Mouse (Mus musculus) MEL (cell line): ENCODE results near the gene Slc25a26. TPM values are rescaled to one million over a fixed set of nuclear protein-coding genes. Genes with fewer than 3 reads are reported as not detected.

Experiments
- DNase-seq: peaks from one replicate; pipeline ENCODE4 v3.0.0; 2011; ENCODE audit warnings: low read depth, low spot score
- H3K27ac ChIP-seq: 2 replicates; pipeline ENCODE4 v1.5.1; 2012; ENCODE audit warnings: low read depth, mild to moderate bottlenecking, control low read depth, low read length, moderate library complexity; ENCODE audit not compliant: control insufficient read depth
- H3K27me3 ChIP-seq, 2 experiments: fragments of 150-350 bp in 1 of 2; sonication (generic) in 1 of 2; 2 replicates each; pipeline ENCODE4 v1.6.1; 2012; ENCODE audit warnings: low read length in 2 of 2, mild to moderate bottlenecking in 2 of 2, improper control_type of control experiment in 1 of 2, moderate library complexity in 1 of 2; ENCODE audit not compliant: insufficient read depth in 2 of 2, control insufficient read depth in 1 of 2
- H3K36me3 ChIP-seq, 2 experiments: 2 replicates each; pipeline ENCODE4 v1.6.1; 2012 to 2014; ENCODE audit warnings: low read length in 2 of 2, improper control_type of control experiment in 1 of 2, inconsistent platforms in 1 of 2, mild to moderate bottlenecking in 1 of 2; ENCODE audit not compliant: insufficient read depth in 2 of 2, control insufficient read depth in 1 of 2
- H3K4me1 ChIP-seq, 2 experiments: fragments of 150-350 bp in 1 of 2; sonication (generic) in 1 of 2; 2 replicates each; pipeline ENCODE4 v1.6.1; 2012; ENCODE audit warnings: low read length in 2 of 2, improper control_type of control experiment in 1 of 2, mild to moderate bottlenecking in 1 of 2; ENCODE audit not compliant: insufficient read depth in 2 of 2, control insufficient read depth in 1 of 2
- H3K4me3 ChIP-seq, 2 experiments: fragments of 150-350 bp in 1 of 2; sonication (generic) in 1 of 2; 2 replicates each; pipeline ENCODE4 v1.5.1; 2012; ENCODE audit warnings: low read depth in 2 of 2, low read length in 2 of 2, mild to moderate bottlenecking in 2 of 2, moderate library complexity in 2 of 2, control low read depth in 1 of 2, improper control_type of control experiment in 1 of 2; ENCODE audit not compliant: control insufficient read depth in 1 of 2, insufficient read depth in 1 of 2
- H3K79me2 ChIP-seq: 2 replicates; pipeline ENCODE4 v1.6.1; 2012; ENCODE audit warnings: mild to moderate bottlenecking, low read length, moderate library complexity; ENCODE audit not compliant: control insufficient read depth, poor library complexity, insufficient read depth
- H3K9ac ChIP-seq: 2 replicates; pipeline ENCODE4 v1.6.1; 2012; ENCODE audit warnings: low read depth, mild to moderate bottlenecking, control low read depth, low read length, moderate library complexity; ENCODE audit not compliant: control insufficient read depth, poor library complexity, severe bottlenecking
- H3K9me3 ChIP-seq: fragments of 150-350 bp; sonication (generic); replicated peaks from 2 replicates; pipeline ENCODE4 v1.6.1; 2012; ENCODE audit warnings: mild to moderate bottlenecking, low read length, improper control_type of control experiment, moderate library complexity; ENCODE audit not compliant: insufficient read depth
- CHD2 ChIP-seq: IDR thresholded peaks from 2 replicates; pipeline ENCODE4 v1.6.1; 2011; ENCODE audit warnings: low read length, improper control_type of control experiment
- CTCF ChIP-seq, 3 experiments: IDR thresholded peaks in 2 of 3; conservative IDR thresholded peaks in 1 of 3; 2 replicates each; pipeline ENCODE4 v1.5.1; 2011 to 2012; ENCODE audit warnings: low read length in 3 of 3, low read depth in 2 of 3, mild to moderate bottlenecking in 2 of 3, improper control_type of control experiment in 1 of 3, inconsistent platforms in 1 of 3, mixed read lengths in 1 of 3, moderate library complexity in 1 of 3; ENCODE audit not compliant: control insufficient read depth in 1 of 3, insufficient read depth in 1 of 3, poor library complexity in 1 of 3, severe bottlenecking in 1 of 3
- E2F4 ChIP-seq: IDR thresholded peaks from 2 replicates; pipeline ENCODE4 v1.6.1; 2011; ENCODE audit warnings: low read depth, low read length, improper control_type of control experiment, borderline replicate concordance
- ELF1 ChIP-seq: IDR thresholded peaks from 2 replicates; pipeline ENCODE4 v1.6.1; 2014; ENCODE audit warnings: low read depth, mild to moderate bottlenecking, inconsistent platforms, low read length, improper control_type of control experiment, moderate library complexity
- EP300 ChIP-seq, 2 experiments: IDR thresholded peaks; 2 replicates each; pipeline ENCODE4 v1.6.1; 2011; ENCODE audit warnings: improper control_type of control experiment in 2 of 2, low read length in 2 of 2, low read depth in 1 of 2, mild to moderate bottlenecking in 1 of 2
- GABPA ChIP-seq: IDR thresholded peaks from 2 replicates; pipeline ENCODE4 v1.6.1; 2012; ENCODE audit warnings: low read depth, mild to moderate bottlenecking, inconsistent platforms, low read length, improper control_type of control experiment, moderate library complexity
- GATA1 ChIP-seq: IDR thresholded peaks from 2 replicates; pipeline ENCODE4 v1.6.1; 2011; ENCODE audit warnings: low read depth, low read length, improper control_type of control experiment
- KAT2A ChIP-seq: conservative IDR thresholded peaks from 2 replicates; pipeline ENCODE4 v1.6.1; 2012; ENCODE audit warnings: low read depth, low read length, improper control_type of control experiment, inconsistent platforms
- MAFK ChIP-seq: IDR thresholded peaks from 2 replicates; pipeline ENCODE4 v1.6.1; 2011; ENCODE audit warnings: low read depth, mild to moderate bottlenecking, low read length, improper control_type of control experiment, borderline replicate concordance
- MAX ChIP-seq: IDR thresholded peaks from 2 replicates; pipeline ENCODE4 v1.6.1; 2011; ENCODE audit warnings: low read length, improper control_type of control experiment
- MAZ ChIP-seq: IDR thresholded peaks from 2 replicates; pipeline ENCODE4 v1.6.1; 2012; ENCODE audit warnings: low read depth, mild to moderate bottlenecking, inconsistent platforms, low read length, improper control_type of control experiment
- MEF2A ChIP-seq: IDR thresholded peaks from 2 replicates; pipeline ENCODE4 v1.6.1; 2014; ENCODE audit warnings: low read depth, mild to moderate bottlenecking, inconsistent platforms, low read length, improper control_type of control experiment; ENCODE audit not compliant: poor library complexity, insufficient replicate concordance, severe bottlenecking; ENCODE audit errors: extremely low read depth
- MXI1 ChIP-seq: IDR thresholded peaks from 2 replicates; pipeline ENCODE4 v1.6.1; 2011; ENCODE audit warnings: mild to moderate bottlenecking, low read depth, low read length, improper control_type of control experiment
- MYC ChIP-seq: IDR thresholded peaks from 2 replicates; pipeline ENCODE4 v1.6.1; 2011; ENCODE audit warnings: low read depth, mild to moderate bottlenecking, low read length, improper control_type of control experiment, moderate library complexity
- NELFE ChIP-seq: IDR thresholded peaks from 2 replicates; pipeline ENCODE4 v1.6.1; 2011; ENCODE audit warnings: low read depth, low read length, improper control_type of control experiment
- POLR2AphosphoS2 ChIP-seq: IDR thresholded peaks from 2 replicates; pipeline ENCODE4 v1.6.1; 2011; ENCODE audit warnings: low read length, improper control_type of control experiment
- POLR2AphosphoS5 ChIP-seq: IDR thresholded peaks from 2 replicates; pipeline ENCODE4 v1.6.1; 2012; ENCODE audit warnings: low read depth, borderline replicate concordance, mild to moderate bottlenecking, inconsistent platforms, low read length, moderate library complexity, mixed read lengths
- RAD21 ChIP-seq: IDR thresholded peaks from 2 replicates; pipeline ENCODE4 v1.6.1; 2011; ENCODE audit warnings: mild to moderate bottlenecking, low read depth, low read length, improper control_type of control experiment
- RCOR1 ChIP-seq: IDR thresholded peaks from 2 replicates; pipeline ENCODE4 v1.6.1; 2012; ENCODE audit warnings: low read depth, mild to moderate bottlenecking, inconsistent platforms, low read length, improper control_type of control experiment
- SIN3A ChIP-seq: IDR thresholded peaks from 2 replicates; pipeline ENCODE4 v1.6.1; 2012; ENCODE audit warnings: low read length, improper control_type of control experiment, inconsistent platforms
- TAL1 ChIP-seq: IDR thresholded peaks from 2 replicates; pipeline ENCODE4 v1.6.1; 2012; ENCODE audit warnings: mild to moderate bottlenecking, inconsistent platforms, low read length, moderate library complexity, mixed read lengths
- TBP ChIP-seq: IDR thresholded peaks from 2 replicates; pipeline ENCODE4 v1.8.0; 2011; ENCODE audit warnings: low read depth, low read length, improper control_type of control experiment
- TCF12 ChIP-seq: IDR thresholded peaks from 2 replicates; pipeline ENCODE4 v1.6.1; 2014; ENCODE audit warnings: low read depth, mild to moderate bottlenecking, inconsistent platforms, low read length, improper control_type of control experiment, moderate library complexity
- UBTF ChIP-seq: IDR thresholded peaks from 2 replicates; pipeline ENCODE4 v1.6.1; 2012; ENCODE audit warnings: low read depth, mild to moderate bottlenecking, inconsistent platforms, low read length, improper control_type of control experiment, moderate library complexity, borderline replicate concordance; ENCODE audit not compliant: insufficient read depth
- USF2 ChIP-seq, 2 experiments: IDR thresholded peaks; 2 replicates each; pipeline ENCODE4 v1.6.1; 2011 to 2012; ENCODE audit warnings: improper control_type of control experiment in 2 of 2, low read length in 2 of 2, borderline replicate concordance in 1 of 2, inconsistent platforms in 1 of 2, low read depth in 1 of 2, mild to moderate bottlenecking in 1 of 2; ENCODE audit not compliant: insufficient read depth in 1 of 2
- ZC3H11A ChIP-seq: IDR thresholded peaks from 2 replicates; pipeline ENCODE4 v1.6.1; 2012; ENCODE audit warnings: low read depth, mild to moderate bottlenecking, inconsistent platforms, low read length, improper control_type of control experiment
- ZKSCAN1 ChIP-seq: IDR thresholded peaks from 2 replicates; pipeline ENCODE4 v1.6.1; 2012; ENCODE audit warnings: low read depth, mild to moderate bottlenecking, inconsistent platforms, low read length, improper control_type of control experiment, moderate library complexity
- ZMIZ1 ChIP-seq: IDR thresholded peaks from 2 replicates; pipeline ENCODE4 v1.6.1; 2012; ENCODE audit warnings: low read depth, mild to moderate bottlenecking, inconsistent platforms, low read length, improper control_type of control experiment, moderate library complexity
- ZNF384 ChIP-seq: IDR thresholded peaks from 2 replicates; pipeline ENCODE4 v1.6.1; 2012; ENCODE audit warnings: low read depth, mild to moderate bottlenecking, inconsistent platforms, low read length, improper control_type of control experiment
- polyA plus RNA-seq, 2 experiments: library from polyadenylated mRNA; stranded (reverse) in 1 of 2; unstranded in 1 of 2; fragments of >175 nt in 1 of 2; fragments of >200 nt in 1 of 2; gene quantifications; 2 replicates each; pipeline versions ENCODE4 v1.2.1 to v1.2.4; 2012; ENCODE audit warnings: low replicate concordance in 2 of 2, low read depth in 1 of 2; ENCODE audit not compliant: insufficient read length in 2 of 2, insufficient read depth in 1 of 2, missing spikeins in 1 of 2
- total RNA-seq: library from RNA; depleted of rRNA; stranded (reverse); fragments of 300-350 nt; gene quantifications from 2 replicates; pipeline ENCODE4 v1.2.3, GENCODE M21; 2012

Slc25a26 gene
- total and polyA plus RNA-seq, 3 experiments: 8.1 to 11.5 TPM; not detected in 1

- no peaks in the 10 kb centered on the region for H3K36me3 ChIP-seq
- no peaks in the 10 kb centered on the region for H3K9me3 ChIP-seq
- no peaks in the 10 kb centered on the region for H3K4me1 ChIP-seq
- no peak for DNase-seq
- no peak overlapping the region for H3K27ac ChIP-seq
- H3K79me2 ChIP-seq: no peaks in the 10 kb centered on the region
- no peak overlapping the region for H3K4me3 ChIP-seq
- no peak for TF ChIP-seq POLR2AphosphoS2
- no peak for TF ChIP-seq E2F4
- TF ChIP-seq ZMIZ1: no peak
- no peak for TF ChIP-seq ZKSCAN1
- TF ChIP-seq GABPA: no peak
- no peak for TF ChIP-seq KAT2A
- no peak for TF ChIP-seq ZC3H11A
- no peak for TF ChIP-seq MAZ
- TF ChIP-seq MAFK: no peak
- TF ChIP-seq ELF1: no peak
- TF ChIP-seq TCF12: no peak
- TF ChIP-seq TAL1: no peak
- no peak for TF ChIP-seq EP300 (IDR thresholded peaks at IDR 0.05; ENCODE audit: low read depth in 1 of 2, low read length in 2 of 2)
- TF ChIP-seq USF2 (IDR thresholded peaks at IDR 0.05; ENCODE audit: borderline replicate concordance in 1 of 2, insufficient read depth in 1 of 2, low read depth in 1 of 2, low read length in 2 of 2): no peak
- no peak for TF ChIP-seq MEF2A
- no peak for TF ChIP-seq ZNF384
- TF ChIP-seq, all 39 proteins: peak for 0
- Histone ChIP-seq H3K27me3 (no peaks in the 10 kb centered on the region), H3K9ac (no peak overlapping the region)
Observed at GRCm38 (mm10) chr6:94604546-94604945, 104.4 kb downstream of the Slc25a26 start.

GRCm38 (mm10) chr6:94613235-94613895 is 113.2 kb downstream of the Slc25a26 start:
- no peak for TF ChIP-seq RAD21
- TF ChIP-seq GABPA: no peak
- TF ChIP-seq ZKSCAN1: no peak
- TF ChIP-seq UBTF: no peak
- TF ChIP-seq TCF12: no peak
- TF ChIP-seq POLR2AphosphoS5: no peak
- TF ChIP-seq NELFE: no peak
- TF ChIP-seq CTCF (IDR thresholded peaks at IDR 0.05 in 2 of 3, conservative IDR thresholded peaks at IDR 0.05 in 1 of 3; ENCODE audit: control insufficient read depth in 1 of 3, insufficient read depth in 1 of 3, low read depth in 2 of 3, low read length in 3 of 3, poor library complexity in 1 of 3, severe bottlenecking in 1 of 3): no peak
- no peak for TF ChIP-seq GATA1
- no peak for TF ChIP-seq POLR2AphosphoS2
- TF ChIP-seq RCOR1: no peak
- TF ChIP-seq KAT2A: no peak
- no peak for TF ChIP-seq MYC
- no peak for TF ChIP-seq TBP
- no peak for TF ChIP-seq MEF2A
- TF ChIP-seq SIN3A: no peak
- no peak for TF ChIP-seq MXI1
- TF ChIP-seq CHD2: no peak
- no peak for TF ChIP-seq MAX
- TF ChIP-seq USF2 (IDR thresholded peaks at IDR 0.05; ENCODE audit: borderline replicate concordance in 1 of 2, insufficient read depth in 1 of 2, low read depth in 1 of 2, low read length in 2 of 2): no peak
- TF ChIP-seq, all 39 proteins: peak for 0
- Histone ChIP-seq H3K9me3 (no peaks in the 10 kb centered on the region), H3K4me1 (no peaks in the 10 kb centered on the region), H3K4me3 (no peak overlapping the region), H3K27me3 (no peaks in the 10 kb centered on the region), H3K79me2 (no peaks in the 10 kb centered on the region), H3K9ac (no peak overlapping the region), H3K27ac (no peak overlapping the region), H3K36me3 (no peaks in the 10 kb centered on the region)
- no peak for DNase-seq
